Mouse (Mus musculus): ENCODE measurements around the gene Emsy. TPM values are rescaled to one million over a fixed set of nuclear protein-coding genes. Genes with fewer than 3 reads are reported as not detected.
A peak's percentile ranks its signal among the peaks of the same experiment; 100 is the strongest.

Emsy gene
- polyA plus RNA-seq, 1 experiment from 2014 or later, result 25.8 TPM

DNA sequence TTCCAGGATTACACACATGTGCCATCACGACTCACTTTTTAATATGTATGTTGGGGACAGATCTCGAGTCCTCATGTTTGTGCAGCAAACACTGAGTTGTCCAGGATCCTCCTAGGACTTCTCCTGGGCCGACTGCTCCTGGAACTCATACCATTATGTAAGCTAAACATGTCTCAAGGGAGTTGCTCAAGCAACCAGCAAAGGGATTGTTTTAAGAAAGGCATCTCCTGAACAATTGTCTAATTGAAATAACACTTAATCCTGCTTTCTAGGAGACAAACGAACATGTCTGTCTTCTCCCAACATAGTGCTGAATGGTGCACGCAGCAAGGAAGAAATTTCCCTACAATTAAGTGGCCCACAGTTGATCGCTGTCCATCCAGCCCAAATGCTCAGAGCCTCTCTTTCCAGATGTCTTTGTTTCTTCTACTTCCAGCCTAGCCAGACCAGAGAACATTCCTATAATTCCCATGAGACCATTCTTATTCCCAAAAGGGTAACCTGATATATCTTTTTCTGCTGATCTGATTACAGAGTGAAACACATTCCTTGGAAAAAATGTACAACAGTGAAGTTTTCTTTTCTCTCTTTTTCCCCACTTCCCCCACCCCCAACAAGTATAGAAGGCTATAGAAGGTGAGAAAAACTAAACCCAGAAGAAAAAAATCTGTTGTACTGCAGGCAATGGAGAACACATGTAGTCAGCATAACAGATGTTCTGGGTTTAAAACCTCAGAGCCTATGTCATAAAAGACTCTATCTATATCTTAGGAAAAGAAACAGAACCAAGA lies 11.6 kb upstream of the Emsy start:
- Histone ChIP-seq H3K4me3 (replicated peaks) (no peak overlapping the region), H3K4me2 (replicated peaks) (no peak overlapping the region), H3K4me1 (peaks cover 40% of the 10 kb centered on the region), H3K27me3 (no peaks in the 10 kb centered on the region), H3K27ac (replicated peaks) (peak overlapping the region; percentile 44; the same call in 1 of the 2 replicates), H3K9me3 (replicated peaks) (no peaks in the 10 kb centered on the region), H3K9ac (no peak overlapping the region), H3K36me3 (no peaks in the 10 kb centered on the region)
- peak; percentile 36; the same call in 1 of the 2 replicates for ATAC-seq (ENCODE audit: insufficient number of reproducible peaks, low FRiP score, low TSS enrichment, low read depth)
- 31% methylated on average over 6 of the region's 6 CpGs for WGBS

- no peak for ATAC-seq (ENCODE audit: insufficient number of reproducible peaks, low FRiP score, low TSS enrichment, low read depth)
- Histone ChIP-seq H3K9me3 (replicated peaks) (no peaks in the 10 kb centered on the region), H3K4me1 (peaks cover 20% of the 10 kb centered on the region), H3K36me3 (no peaks in the 10 kb centered on the region), H3K27me3 (no peaks in the 10 kb centered on the region), H3K4me2 (replicated peaks) (no peak overlapping the region), H3K9ac (no peak overlapping the region), H3K4me3 (replicated peaks) (no peak overlapping the region), H3K27ac (replicated peaks) (no peak overlapping the region)
- WGBS, result 63% methylated on average over 6 of the region's 6 CpGs
These were observed 9.1 kb upstream of the Emsy start for GRCm38 (mm10) chr7:98665726-98666125.

- WGBS, result 22% methylated on average over 5 of the region's 5 CpGs
- ATAC-seq (ENCODE audit: insufficient number of reproducible peaks, low FRiP score, low TSS enrichment, low read depth), result no peak
- no peak overlapping the region for H3K9ac ChIP-seq
These were observed 8.6 kb upstream of the Emsy start for GRCm38 (mm10) chr7:98665166-98665565.

GRCm38 (mm10) chr7:98655681-98656530 lies 677 bp downstream of the Emsy start:
- Histone ChIP-seq H3K27me3 (no peaks in the 10 kb centered on the region), H3K9me3 (replicated peaks) (no peaks in the 10 kb centered on the region), H3K4me3 (replicated peaks) (peak overlapping the region; percentile 96), H3K27ac (replicated peaks) (peak overlapping the region; percentile 92), H3K4me1 (peaks cover 19% of the 10 kb centered on the region), H3K36me3 (peaks cover 7% of the 10 kb centered on the region), H3K9ac (peak overlapping the region; percentile 75), H3K4me2 (replicated peaks) (peak overlapping the region; percentile 66)
- WGBS, result under 1% methylated on average over 74 of the region's 74 CpGs
- ATAC-seq (ENCODE audit: insufficient number of reproducible peaks, low FRiP score, low TSS enrichment, low read depth), result peak; percentile 49

More at GRCm38 (mm10) chr7:98665166-98665565, 8.6 kb upstream of the Emsy start:
- no peaks in the 10 kb centered on the region for H3K27me3 ChIP-seq
- H3K9me3 ChIP-seq (replicated peaks), result no peaks in the 10 kb centered on the region
- no peak overlapping the region for H3K27ac ChIP-seq (replicated peaks)
- H3K4me1 ChIP-seq, result peaks cover 20% of the 10 kb centered on the region
- H3K4me3 ChIP-seq (replicated peaks), result no peak overlapping the region
- no peaks in the 10 kb centered on the region for H3K36me3 ChIP-seq
- H3K4me2 ChIP-seq (replicated peaks), result no peak overlapping the region

GRCm38 (mm10) chr7:98651651-98652050 lies 4.9 kb downstream of the Emsy start:
- Histone ChIP-seq H3K4me1 (peaks cover 11% of the 10 kb centered on the region), H3K4me3 (replicated peaks) (no peak overlapping the region), H3K27ac (replicated peaks) (no peak overlapping the region), H3K27me3 (no peaks in the 10 kb centered on the region), H3K36me3 (peaks cover 21% of the 10 kb centered on the region), H3K9ac (no peak overlapping the region), H3K4me2 (replicated peaks) (no peak overlapping the region), H3K9me3 (replicated peaks) (no peaks in the 10 kb centered on the region)
- ATAC-seq (ENCODE audit: insufficient number of reproducible peaks, low FRiP score, low TSS enrichment, low read depth), result no peak
- WGBS, result 86% methylated on average over 2 of the region's 2 CpGs

DNA sequence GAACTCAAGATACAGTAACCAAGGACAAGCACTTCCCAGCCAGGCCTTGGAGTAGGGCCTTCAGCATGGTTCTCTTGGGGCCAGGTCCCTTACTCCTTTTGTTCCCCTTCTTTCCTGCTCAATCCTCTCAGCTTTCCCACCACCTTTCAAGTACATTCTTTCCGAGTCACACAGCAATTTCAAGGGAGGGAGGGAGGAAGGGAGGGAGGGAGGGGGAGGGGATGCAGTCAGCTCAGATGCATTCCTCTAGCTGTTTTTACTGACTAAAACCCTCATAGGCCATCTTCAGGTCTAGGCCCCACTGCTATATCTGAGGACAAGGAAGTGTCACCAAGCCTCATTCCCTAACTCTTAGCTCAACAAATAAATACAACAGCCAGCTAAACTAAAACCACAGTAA lies 12.3 kb downstream of the Emsy start:
- H3K9ac ChIP-seq, result no peak overlapping the region
- H3K4me3 ChIP-seq (replicated peaks), result no peak overlapping the region
- H3K27ac ChIP-seq (replicated peaks), result no peak overlapping the region
- no peaks in the 10 kb centered on the region for H3K4me1 ChIP-seq
- H3K4me2 ChIP-seq (replicated peaks), result no peak overlapping the region
- WGBS, result 8% methylated on average over 1 of the region's 1 CpGs
- ATAC-seq (ENCODE audit: insufficient number of reproducible peaks, low FRiP score, low TSS enrichment, low read depth), result no peak
- peaks cover 35% of the 10 kb centered on the region for H3K36me3 ChIP-seq
- no peaks in the 10 kb centered on the region for H3K9me3 ChIP-seq (replicated peaks)
- H3K27me3 ChIP-seq, result no peaks in the 10 kb centered on the region

GRCm38 (mm10) chr7:98636607-98637006 lies 20.0 kb downstream of the Emsy start:
- Histone ChIP-seq H3K9me3 (replicated peaks) (no peaks in the 10 kb centered on the region), H3K36me3 (peaks cover 29% of the 10 kb centered on the region), H3K4me1 (no peaks in the 10 kb centered on the region), H3K27me3 (no peaks in the 10 kb centered on the region), H3K4me2 (replicated peaks) (no peak overlapping the region), H3K27ac (replicated peaks) (no peak overlapping the region), H3K9ac (no peak overlapping the region), H3K4me3 (replicated peaks) (no peak overlapping the region)
- WGBS, result 92% methylated on average over 2 of the region's 2 CpGs
- ATAC-seq (ENCODE audit: insufficient number of reproducible peaks, low FRiP score, low TSS enrichment, low read depth), result no peak

DNA sequence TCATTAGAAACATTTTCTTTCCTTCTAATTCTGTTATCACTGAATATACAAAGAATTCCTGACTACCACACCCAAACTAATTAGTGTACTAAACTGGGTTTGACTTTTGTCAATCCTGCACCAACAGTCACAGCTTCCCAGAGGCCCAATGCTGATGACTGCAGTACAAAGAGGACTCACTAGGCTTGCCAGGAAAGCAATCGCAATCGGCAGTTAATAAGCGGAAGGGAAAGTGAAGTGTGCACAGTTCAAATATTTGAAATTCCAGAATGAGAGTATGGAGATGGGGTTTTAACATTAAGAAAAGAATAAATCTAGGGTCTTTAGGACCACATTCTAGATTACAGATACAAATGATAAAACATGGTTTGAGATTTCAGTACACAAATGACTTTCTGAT lies 23.6 kb downstream of the Emsy start:
- no peak overlapping the region for H3K4me2 ChIP-seq (replicated peaks)
- H3K4me3 ChIP-seq (replicated peaks), result no peak overlapping the region
- no peak for ATAC-seq (ENCODE audit: insufficient number of reproducible peaks, low FRiP score, low TSS enrichment, low read depth)
- H3K9me3 ChIP-seq (replicated peaks), result no peaks in the 10 kb centered on the region
- 60% methylated on average over 3 of the region's 3 CpGs for WGBS
- H3K36me3 ChIP-seq, result peaks cover 23% of the 10 kb centered on the region
- H3K4me1 ChIP-seq, result no peaks in the 10 kb centered on the region
- no peak overlapping the region for H3K27ac ChIP-seq (replicated peaks)
- H3K27me3 ChIP-seq, result no peaks in the 10 kb centered on the region
- H3K9ac ChIP-seq, result no peak overlapping the region

DNA sequence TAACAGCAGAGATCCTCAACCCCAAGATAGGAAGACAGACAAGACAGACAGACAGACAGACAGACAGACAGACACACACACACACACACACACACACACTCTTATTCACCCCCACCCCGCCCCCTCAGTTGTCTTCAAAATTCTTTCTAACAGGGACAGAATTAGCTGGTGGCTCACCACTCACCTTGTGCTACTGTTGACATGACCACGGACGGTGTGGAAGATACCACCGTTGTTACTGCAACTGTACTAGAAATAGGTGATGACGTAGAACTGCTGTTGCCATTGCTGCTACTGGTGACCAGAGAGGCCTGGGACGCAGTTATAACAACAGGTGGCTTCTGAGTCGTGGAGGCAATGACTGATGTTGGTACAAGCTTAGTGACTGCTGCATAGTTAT lies 26.6 kb downstream of the Emsy start:
- Histone ChIP-seq H3K27ac (replicated peaks) (no peak overlapping the region), H3K4me3 (replicated peaks) (no peak overlapping the region), H3K4me2 (replicated peaks) (no peak overlapping the region), H3K9me3 (replicated peaks) (no peaks in the 10 kb centered on the region), H3K27me3 (no peaks in the 10 kb centered on the region), H3K4me1 (no peaks in the 10 kb centered on the region), H3K36me3 (peaks cover 19% of the 10 kb centered on the region), H3K9ac (no peak overlapping the region)
- WGBS, result 93% methylated on average over 7 of the region's 7 CpGs
- no peak for ATAC-seq (ENCODE audit: insufficient number of reproducible peaks, low FRiP score, low TSS enrichment, low read depth)

GRCm38 (mm10) chr7:98617739-98618138 lies 38.8 kb downstream of the Emsy start:
- Histone ChIP-seq H3K27me3 (no peaks in the 10 kb centered on the region), H3K9ac (no peak overlapping the region), H3K9me3 (replicated peaks) (no peaks in the 10 kb centered on the region), H3K27ac (replicated peaks) (no peak overlapping the region), H3K36me3 (peaks cover 24% of the 10 kb centered on the region), H3K4me1 (no peaks in the 10 kb centered on the region), H3K4me3 (replicated peaks) (no peak overlapping the region), H3K4me2 (replicated peaks) (no peak overlapping the region)
- 85% methylated on average over 2 of the region's 2 CpGs for WGBS
- no peak for ATAC-seq (ENCODE audit: insufficient number of reproducible peaks, low FRiP score, low TSS enrichment, low read depth)

- Histone ChIP-seq H3K4me2 (replicated peaks) (no peak overlapping the region), H3K4me1 (no peaks in the 10 kb centered on the region), H3K27ac (replicated peaks) (no peak overlapping the region), H3K9me3 (replicated peaks) (no peaks in the 10 kb centered on the region), H3K36me3 (peaks cover 21% of the 10 kb centered on the region), H3K4me3 (replicated peaks) (no peak overlapping the region), H3K9ac (no peak overlapping the region), H3K27me3 (no peaks in the 10 kb centered on the region)
- no peak for ATAC-seq (ENCODE audit: insufficient number of reproducible peaks, low FRiP score, low TSS enrichment, low read depth)
- WGBS, result 78% methylated on average over 1 of the region's 1 CpGs
These were observed 43.6 kb downstream of the Emsy start for GRCm38 (mm10) chr7:98612936-98613335.

All from embryonic facial prominence, embryonic 15.5 days (tissue).